Mouse (Mus musculus) CD4-positive helper T cell, adult 2 months (primary cell): ENCODE measurements around the gene Cpn1.

Experiments used
- DNase-seq: peaks from one replicate; pipeline ENCODE4 v3.0.0-alpha.2; 2012; ENCODE audit warnings: low read depth, missing footprints, low spot score

Gene Cpn1

GRCm38 (mm10) chr19:43939769-43940689, 46.3 kb downstream of the Cpn1 start, which contains the start of gene Dnmbp:
TSS of gene Dnmbp (minus strand) at chr19:43940191.
- peak; percentile 85 for DNase-seq

GRCm38 (mm10) chr19:43939171-43939768, 47.1 kb downstream of the Cpn1 start:
- DNase-seq = no peak

GRCm38 (mm10) chr19:43938355-43938754, 48.0 kb downstream of the Cpn1 start:
- no peak for DNase-seq

- no peak for DNase-seq
Observed at GRCm38 (mm10) chr19:43930926-43931325, 55.4 kb downstream of the Cpn1 start.

GRCm38 (mm10) chr19:43930366-43930765, 56.0 kb downstream of the Cpn1 start:
- DNase-seq = no peak

GRCm38 (mm10) chr19:43929869-43930268, 56.5 kb downstream of the Cpn1 start:
- DNase-seq = no peak

GRCm38 (mm10) chr19:43927967-43928366, 58.4 kb downstream of the Cpn1 start:
- DNase-seq = no peak

- no peak for DNase-seq
Observed at GRCm38 (mm10) chr19:43927057-43927456, 59.3 kb downstream of the Cpn1 start.

GRCm38 (mm10) chr19:43926141-43926987, 60.0 kb downstream of the Cpn1 start:
- no peak for DNase-seq

GRCm38 (mm10) chr19:43924361-43924760, 62.0 kb downstream of the Cpn1 start:
- DNase-seq = no peak

- DNase-seq = no peak
Observed at GRCm38 (mm10) chr19:43922963-43923362, 63.4 kb downstream of the Cpn1 start.

- DNase-seq = peak; percentile 49
Observed at GRCm38 (mm10) chr19:43921410-43921809, 64.9 kb downstream of the Cpn1 start.

- DNase-seq = no peak
Observed at GRCm38 (mm10) chr19:43920453-43921300, 65.7 kb downstream of the Cpn1 start.

- no peak for DNase-seq
Observed at GRCm38 (mm10) chr19:43919841-43920240, 66.5 kb downstream of the Cpn1 start.

GRCm38 (mm10) chr19:43918834-43919233, 67.5 kb downstream of the Cpn1 start:
- no peak for DNase-seq

- no peak for DNase-seq
Observed at GRCm38 (mm10) chr19:43917763-43918162, 68.6 kb downstream of the Cpn1 start.

GRCm38 (mm10) chr19:43917406-43917691, 69.0 kb downstream of the Cpn1 start:
- DNase-seq = no peak

- peak; percentile 63 for DNase-seq
Observed at GRCm38 (mm10) chr19:43916586-43917405, 69.6 kb downstream of the Cpn1 start.

- no peak for DNase-seq
Observed at GRCm38 (mm10) chr19:43915431-43915830, 70.9 kb downstream of the Cpn1 start.

- DNase-seq = no peak
Observed at GRCm38 (mm10) chr19:43914986-43915385, 71.4 kb downstream of the Cpn1 start.
